Mouse (Mus musculus): Measurements from ENCODE around the gene Olfr330.
A peak's percentile ranks its signal among the peaks of the same experiment; 100 is the strongest.
"Not testable (repeated sequence)": the region's sequence is repeated elsewhere in the genome, so short reads cannot be mapped to it uniquely, and the experiment has no call there.

Gene Olfr330

GRCm38 (mm10) chr11:58534736-58535135 is at the start of gene Olfr330:
TSS of gene Olfr330 (minus strand) at chr11:58534836.
- DNase-seq (ENCODE audit: low spot score in 2 of 2) = not testable (repeated sequence)

GRCm38 (mm10) chr11:58578636-58579035 is 44.0 kb upstream of the Olfr330 start:
- no peak for DNase-seq (ENCODE audit: low spot score in 2 of 2)

GRCm38 (mm10) chr11:58577430-58577829 is 42.8 kb upstream of the Olfr330 start, which contains the start of gene Olfr325:
TSS of gene Olfr325 (plus strand) at chr11:58577730.
- no peak for DNase-seq (ENCODE audit: low spot score in 2 of 2)

- DNase-seq (ENCODE audit: low spot score in 2 of 2) = no peak
Observed at GRCm38 (mm10) chr11:58570405-58570804, 35.8 kb upstream of the Olfr330 start, which contains the start of gene Olfr224. TSS of gene Olfr224 (minus strand) at chr11:58570553.

- no peak for DNase-seq (ENCODE audit: low spot score in 2 of 2)
Observed at GRCm38 (mm10) chr11:58555536-58555935, 20.9 kb upstream of the Olfr330 start, which contains the start of gene Olfr328. TSS of gene Olfr328 (minus strand) at chr11:58555636.

GRCm38 (mm10) chr11:58546322-58546721 is 11.7 kb upstream of the Olfr330 start, which contains the start of gene Olfr329-ps:
TSS of gene Olfr329-ps (minus strand) at chr11:58546422.
- DNase-seq (ENCODE audit: low spot score in 2 of 2) = no peak

GRCm38 (mm10) chr11:58519756-58520155 is 14.9 kb downstream of the Olfr330 start:
- peak; percentile 17 to 28 for DNase-seq (ENCODE audit: low spot score in 2 of 2)

- DNase-seq (ENCODE audit: low spot score in 2 of 2) = peak; percentile 75 to 76
Observed at GRCm38 (mm10) chr11:58518916-58519315, 15.7 kb downstream of the Olfr330 start.

GRCm38 (mm10) chr11:58509058-58509457 is 25.6 kb downstream of the Olfr330 start:
- not testable (repeated sequence) for DNase-seq (ENCODE audit: low spot score in 2 of 2)

- DNase-seq (ENCODE audit: low spot score in 2 of 2) = not testable (repeated sequence)
Observed at GRCm38 (mm10) chr11:58502472-58502871, 32.2 kb downstream of the Olfr330 start, which contains the start of gene Olfr331. TSS of gene Olfr331 (minus strand) at chr11:58502572.

- DNase-seq (ENCODE audit: low spot score in 2 of 2) = no peak
Observed at GRCm38 (mm10) chr11:58499290-58499689, 35.3 kb downstream of the Olfr330 start.

- no peak for DNase-seq (ENCODE audit: low spot score in 2 of 2)
Observed at GRCm38 (mm10) chr11:58498761-58499160, 35.9 kb downstream of the Olfr330 start.

- DNase-seq (ENCODE audit: low spot score in 2 of 2) = no peak
Observed at GRCm38 (mm10) chr11:58492455-58492854, 42.2 kb downstream of the Olfr330 start, which contains the start of gene Olfr332. TSS of gene Olfr332 (minus strand) at chr11:58492555.
